Mouse (Mus musculus) embryonic facial prominence, embryonic 12.5 days (tissue): ENCODE results near the gene Xpc. TPM values are rescaled to one million over a fixed set of nuclear protein-coding genes. Genes with fewer than 3 reads are reported as not detected.

Experiments used
- polyA plus RNA-seq: library from polyadenylated mRNA; unstranded; fragments of >200 nt; fragmentation: Nextera tagmentation; extraction: Ambion mirVana; gene quantifications from 2 replicates; pipeline ENCODE4 v1.2.1, GENCODE M21; 2016

Gene Xpc
- polyA plus RNA-seq, 1 experiment from 2014 or later, result 24.8 TPM

Other genes with a start within 250 kb of the Xpc start
- gene Wnt7a, start 104.5 kb downstream of the Xpc start, polyA plus RNA-seq, result 1.6 and 3.6 TPM in 2 replicates
- gene Chchd4, start 42.3 kb downstream of the Xpc start, polyA plus RNA-seq, result 21.1 and 21.5 TPM in 2 replicates
- gene Tmem43, start 42.2 kb downstream of the Xpc start, polyA plus RNA-seq, result 62.2 and 63.0 TPM in 2 replicates
- 277 and 283 TPM in 2 replicates for gene Lsm3, start within 50 bp of the Xpc start, polyA plus RNA-seq
- 56.2 and 67.5 TPM in 2 replicates for gene Slc6a6, start 168.2 kb upstream of the Xpc start, polyA plus RNA-seq